Mouse (Mus musculus) ovary, postnatal 14 days (tissue): ENCODE results near the gene Akap14.
"Not testable (repeated sequence)": the region's sequence is repeated elsewhere in the genome, so short reads cannot be mapped to it uniquely, and the experiment has no call there.

Source experiments
- DNase-seq: peaks from one replicate; pipeline ENCODE4 v3.0.0; 2022; ENCODE audit warnings: low spot score

The Akap14 gene

DNA sequence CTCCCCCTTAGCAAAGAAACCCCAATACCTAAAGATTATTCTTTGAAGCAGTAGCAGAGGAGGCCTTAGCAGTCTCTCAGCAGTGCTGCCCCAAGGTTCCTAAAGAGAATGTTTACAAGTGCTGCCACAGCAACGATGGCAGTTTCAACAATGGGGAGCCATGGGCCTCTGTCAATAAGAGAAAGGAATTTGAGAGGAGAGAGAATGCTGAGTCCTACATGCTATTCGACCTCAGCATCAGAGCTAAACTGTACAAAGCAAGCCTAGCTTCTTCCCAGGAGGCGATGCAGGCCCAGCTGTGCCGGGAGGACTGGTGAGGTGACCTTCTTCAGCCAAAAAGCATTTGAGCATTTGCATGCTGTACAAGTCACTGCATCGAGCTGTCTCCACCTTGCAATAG lies at the start of gene Akap14:
Gene Akap14, minus strand, starts transcription at position 101 of the 400 bp plus-strand sequence.
- DNase-seq, result no peak

GRCm38 (mm10) chrX:37210941-37211340 lies 42.3 kb upstream of the Akap14 start, which contains the start of gene Gm9:
Gene Gm9 (minus strand): TSS chrX:37211041.
- DNase-seq, result no peak

- no peak for DNase-seq
These were observed 30.0 kb upstream of the Akap14 start for GRCm38 (mm10) chrX:37198676-37199075.

- no peak for DNase-seq
These were observed 23.2 kb upstream of the Akap14 start for GRCm38 (mm10) chrX:37191744-37192379.

DNA sequence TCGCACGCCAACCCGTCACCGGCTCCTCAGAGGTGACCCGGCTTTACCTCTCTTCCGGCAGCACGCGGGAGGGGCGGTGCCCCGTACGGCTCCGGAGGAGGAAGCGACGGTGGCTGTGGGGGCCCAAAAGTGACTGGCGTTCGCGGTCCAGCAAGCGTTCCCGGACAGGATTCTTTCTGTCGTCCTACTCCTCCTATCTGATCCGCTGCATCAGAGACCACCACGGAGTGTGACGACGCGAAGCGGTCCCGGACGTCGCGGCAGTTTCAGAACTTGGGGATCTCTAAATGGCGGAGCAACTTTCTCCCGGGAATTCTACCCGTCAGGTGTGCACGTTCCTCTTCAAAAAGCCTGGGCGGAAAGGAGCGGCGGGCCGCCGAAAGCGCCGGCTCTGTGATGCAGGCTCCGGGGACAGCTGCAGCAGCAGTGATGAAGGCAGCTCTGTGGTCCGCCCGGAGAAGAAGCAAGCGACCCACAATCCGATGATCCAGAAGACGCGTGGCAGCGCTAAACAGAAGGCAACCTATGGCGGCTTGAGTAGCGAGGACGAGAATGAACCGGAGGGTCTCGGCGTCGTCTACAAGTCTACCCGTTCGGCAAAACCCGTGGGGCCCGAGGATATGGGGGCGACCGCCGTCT lies 22.6 kb upstream of the Akap14 start, which contains the start of the genes Ndufa1 and Rnf113a1:
Gene Ndufa1, minus strand, starts transcription at position 59 of the 639 bp plus-strand sequence.
Gene Rnf113a1, plus strand, starts transcription at position 141 of the 639 bp plus-strand sequence.
- peak; percentile 64 for DNase-seq

DNA sequence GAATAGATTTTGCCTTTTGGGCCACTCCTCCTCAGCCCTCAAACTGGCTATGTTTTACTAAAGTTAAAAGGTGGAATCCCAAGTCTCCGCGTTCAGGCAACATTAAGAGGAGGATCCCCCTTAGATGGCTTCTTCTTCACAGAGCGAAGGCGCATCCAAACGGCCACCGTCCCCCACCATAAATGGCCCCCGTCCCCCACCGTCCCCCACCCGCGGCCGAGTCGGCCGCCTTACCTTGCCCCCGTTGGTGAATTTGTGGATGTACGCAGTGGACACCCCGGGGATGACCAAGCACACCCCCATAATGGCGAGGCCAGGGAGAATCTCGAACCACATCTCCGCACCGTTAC lies 22.1 kb upstream of the Akap14 start:
- no peak for DNase-seq

- DNase-seq, result not testable (repeated sequence)
These were observed 15.8 kb upstream of the Akap14 start for GRCm38 (mm10) chrX:37184401-37184800.

DNA sequence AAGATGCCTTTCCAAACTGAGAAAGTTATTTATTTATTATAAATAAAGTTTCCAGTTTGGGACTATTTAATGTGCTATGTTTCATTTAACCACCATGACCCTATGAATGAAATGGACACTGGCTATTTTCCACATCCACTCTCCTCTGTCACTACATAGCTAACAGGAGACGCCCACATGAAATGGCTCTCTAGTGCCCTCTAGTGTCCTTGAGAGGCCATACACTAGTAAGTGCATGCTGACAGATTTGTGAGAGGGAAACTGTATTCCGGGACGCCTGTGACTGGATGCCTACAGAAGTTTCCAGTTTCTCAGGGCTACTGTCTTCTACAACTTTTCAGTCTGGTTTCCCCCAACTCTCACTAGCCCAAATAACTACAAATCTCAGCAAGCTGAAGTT lies 1.6 kb downstream of the Akap14 start:
- no peak for DNase-seq

DNA sequence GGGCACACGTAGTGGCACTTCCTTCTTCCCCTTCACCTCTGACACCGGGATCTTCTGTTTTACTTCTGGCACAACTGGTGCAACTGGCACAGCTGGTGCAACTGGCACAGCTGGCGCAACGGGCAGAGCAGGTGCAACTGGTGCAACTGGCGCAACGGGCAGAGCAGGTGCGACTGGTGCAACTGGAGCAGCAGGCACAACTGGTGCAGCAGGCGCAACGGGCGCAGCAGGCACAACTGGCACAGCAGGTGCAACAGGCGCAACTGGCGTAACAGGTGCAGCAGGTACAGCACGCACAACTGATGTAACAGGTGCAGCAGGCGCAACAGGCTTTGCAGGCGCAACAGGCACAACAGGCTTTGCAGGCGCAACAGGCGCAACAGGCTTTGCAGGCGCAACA lies 5.5 kb downstream of the Akap14 start:
- DNase-seq, result no peak

DNA sequence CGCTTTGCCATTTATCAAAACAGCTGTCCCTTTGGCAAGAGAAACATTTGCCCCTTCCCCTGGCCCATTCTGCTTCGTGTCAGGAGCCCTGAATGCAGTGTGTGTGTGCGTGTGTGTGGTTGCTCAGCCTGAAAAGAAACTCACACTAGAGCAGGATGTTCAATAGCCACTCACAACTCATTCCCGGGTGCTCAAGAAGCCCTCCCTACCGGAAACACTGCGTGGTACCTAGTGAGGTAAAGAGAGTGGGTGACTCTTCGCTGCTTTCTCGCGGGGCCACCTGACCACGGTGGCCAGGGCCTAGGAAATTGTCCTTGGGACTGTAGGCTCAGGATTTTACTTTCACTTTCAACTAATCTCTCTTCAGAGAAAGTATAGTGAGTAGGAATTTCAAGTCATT lies 7.5 kb downstream of the Akap14 start:
- DNase-seq, result no peak

GRCm38 (mm10) chrX:37157839-37158238 lies 10.8 kb downstream of the Akap14 start:
- DNase-seq, result no peak

GRCm38 (mm10) chrX:37144954-37145353 lies 23.7 kb downstream of the Akap14 start:
- DNase-seq, result no peak

GRCm38 (mm10) chrX:37144498-37144897 lies 24.1 kb downstream of the Akap14 start:
- DNase-seq, result not testable (repeated sequence)

GRCm38 (mm10) chrX:37141732-37142131 lies 26.9 kb downstream of the Akap14 start:
- DNase-seq, result no peak

DNA sequence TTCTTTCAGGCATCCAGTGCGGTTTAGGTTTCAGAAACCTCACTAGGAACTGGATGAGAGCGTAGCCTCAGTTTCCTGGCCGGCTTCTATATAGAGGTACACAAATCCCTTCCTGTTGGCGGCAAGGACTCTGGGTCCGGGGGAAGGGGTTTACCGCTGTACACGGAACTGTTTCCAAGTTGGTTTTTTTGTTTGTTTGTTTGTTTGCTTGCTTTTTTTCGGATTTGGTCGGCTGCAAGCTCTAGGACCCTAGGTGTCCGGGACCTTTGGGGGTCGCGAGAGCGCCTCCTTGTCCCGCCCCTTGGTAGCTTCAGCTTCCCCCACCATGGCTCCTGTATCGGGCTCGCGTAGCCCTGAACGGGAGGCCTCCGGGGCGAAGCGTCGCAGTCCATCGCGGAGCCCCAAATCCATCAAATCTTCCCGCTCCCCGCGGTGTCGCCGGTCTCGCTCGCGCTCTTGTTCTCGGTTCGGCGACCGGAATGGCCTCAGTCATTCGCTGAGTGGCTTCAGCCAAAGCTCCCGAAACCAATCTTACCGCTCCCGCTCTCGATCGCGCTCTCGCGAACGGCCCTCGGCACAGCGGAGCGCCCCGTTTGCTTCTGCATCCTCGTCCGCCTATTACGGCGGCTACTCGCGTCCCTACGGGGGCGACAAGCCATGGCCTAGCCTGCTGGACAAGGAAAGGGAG lies 41.8 kb downstream of the Akap14 start, which contains the start of gene Nkap:
Gene Nkap, plus strand, starts transcription at position 125 of the 688 bp plus-strand sequence.
- peak; percentile 68 for DNase-seq

DNA sequence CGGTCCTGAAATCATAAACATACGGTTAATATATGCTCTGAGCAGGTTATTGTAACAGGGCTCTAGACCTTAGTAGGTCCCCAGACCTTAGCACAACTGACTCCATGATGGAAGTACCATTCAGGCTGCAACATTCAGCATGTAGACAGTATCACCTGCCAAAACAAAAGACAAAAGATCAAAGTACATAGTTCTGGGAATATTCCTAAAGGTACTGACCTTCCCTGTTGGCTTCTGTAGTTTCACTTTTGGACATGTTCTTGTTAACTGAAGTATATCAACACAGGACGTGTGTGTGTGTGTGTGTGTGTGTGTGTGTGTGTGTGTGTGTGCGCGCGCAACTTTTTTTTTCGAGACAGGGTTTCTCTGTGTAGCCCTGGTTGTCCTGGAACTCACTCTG lies 43.1 kb downstream of the Akap14 start:
- DNase-seq, result no peak

- DNase-seq, result no peak
These were observed 48.4 kb downstream of the Akap14 start for GRCm38 (mm10) chrX:37120212-37120611.

DNA sequence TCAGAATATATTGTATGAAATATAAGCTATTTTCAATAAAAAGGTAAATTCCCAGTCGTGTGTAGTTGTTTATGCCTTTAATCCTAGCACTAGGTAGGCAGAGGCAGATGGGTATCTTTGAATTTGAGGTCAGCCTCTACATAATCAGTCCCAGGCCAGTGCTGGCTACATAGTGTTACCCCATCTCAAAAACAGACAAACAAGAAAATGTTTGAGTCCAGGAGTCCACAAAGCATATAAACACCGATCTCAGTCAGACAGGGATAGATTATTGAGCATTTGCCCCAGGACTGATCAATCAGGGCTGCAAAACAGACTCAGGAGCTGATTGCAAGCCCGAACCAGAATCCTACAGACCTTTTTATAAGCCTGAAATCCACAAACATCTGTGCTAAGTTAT lies 49.1 kb downstream of the Akap14 start:
- no peak for DNase-seq

GRCm38 (mm10) chrX:37117085-37117484 lies 51.6 kb downstream of the Akap14 start:
- DNase-seq, result no peak

GRCm38 (mm10) chrX:37110881-37111193 lies 57.8 kb downstream of the Akap14 start:
- no peak for DNase-seq

DNA sequence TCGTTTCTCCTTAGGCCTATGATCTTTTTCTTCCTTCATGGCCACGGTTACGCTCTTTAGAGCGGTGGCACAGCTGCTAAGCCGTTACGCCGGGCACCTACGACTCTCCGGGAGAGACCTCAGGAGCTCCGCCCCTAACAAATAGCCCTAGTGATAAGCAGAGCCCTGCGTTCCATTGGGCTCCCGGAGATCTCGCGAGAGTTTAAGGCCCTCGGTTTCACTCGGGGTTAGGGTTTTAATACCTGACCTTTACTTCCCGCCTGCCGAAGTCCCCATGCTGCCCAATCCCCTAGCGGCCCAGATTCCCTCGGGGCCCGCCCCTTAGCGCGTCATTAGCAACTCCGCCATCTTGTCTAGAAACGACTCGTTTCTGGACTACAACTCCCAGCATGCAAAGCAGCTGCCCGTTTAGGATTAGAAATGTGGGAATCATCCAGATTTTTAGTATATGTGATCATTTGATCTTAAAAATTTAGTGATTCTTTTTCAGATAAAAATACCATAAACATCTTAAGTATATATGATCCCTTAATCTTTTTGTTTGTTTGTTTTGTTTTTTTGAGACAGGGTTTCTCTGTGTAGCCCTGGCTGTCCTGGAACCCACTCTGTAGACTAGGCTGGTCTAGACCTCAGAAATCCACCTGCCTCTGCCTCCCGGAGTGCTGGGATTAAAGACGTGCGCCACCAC lies 58.3 kb downstream of the Akap14 start, which contains the start of gene Upf3b:
Gene Upf3b, minus strand, starts transcription at position 130 of the 688 bp plus-strand sequence.
- DNase-seq, result peak; percentile 62

- DNase-seq, result no peak
These were observed 59.0 kb downstream of the Akap14 start for GRCm38 (mm10) chrX:37109526-37110192.
